Mouse (Mus musculus): Measurements from ENCODE around the gene Hsd17b11.

GRCm38 (mm10) chr5:104025245-104025854 is 3.6 kb upstream of the Hsd17b11 start:
- TF ChIP-seq CTCF (IDR thresholded peaks at IDR 0.05; ENCODE audit: extremely low read depth, insufficient read length, insufficient replicate concordance, low read depth, low read length) (no peak), POLR2A (IDR thresholded peaks at IDR 0.05; ENCODE audit: low read depth, low read length) (no peak)
